ENCODE assay signal across 8 mouse cellular contexts in genomic region chr7:16018016-16018810, GRCm38 (mm10). TPM values are rescaled to one million over a fixed set of nuclear protein-coding genes. Genes with fewer than 3 reads are reported as not detected.
DNase-seq lines count a peak whose midpoint lies in the region; ATAC-seq and TF ChIP-seq lines count a peak whose summit lies in the region.

No protein-coding gene starts in this region.

- no peak for TF ChIP-seq CTCF in cerebellum, adult 2 months (IDR thresholded peaks at IDR 0.05; ENCODE audit: borderline replicate concordance, insufficient read depth, low read depth, low read length)

- no peak overlapping the region for H3K4me2 ChIP-seq in hindbrain, embryonic 15.5 days
- H3K4me2 ChIP-seq in hindbrain, embryonic 16.5 days (ENCODE audit: low read length) = no peak overlapping the region
- H3K4me2 ChIP-seq in heart, embryonic 16.5 days (ENCODE audit: low read depth, low read length) = no peak overlapping the region
- H3K4me2 ChIP-seq in liver, embryonic 13.5 days = peak overlapping the region; percentile 33
- no peak overlapping the region for H3K4me2 ChIP-seq in forebrain, embryonic 14.5 days (ENCODE audit: low read length)

- no peaks in the 10 kb centered on the region for H3K9me3 ChIP-seq in hindbrain, embryonic 15.5 days
- no peaks in the 10 kb centered on the region for H3K9me3 ChIP-seq in hindbrain, embryonic 16.5 days (ENCODE audit: control insufficient read depth, low read length)
- no peaks in the 10 kb centered on the region for H3K9me3 ChIP-seq in heart, embryonic 16.5 days (replicated peaks; ENCODE audit: control insufficient read depth, low read length)
- no peaks in the 10 kb centered on the region for H3K9me3 ChIP-seq in liver, embryonic 13.5 days (replicated peaks)
- H3K9me3 ChIP-seq in forebrain, embryonic 14.5 days (replicated peaks; ENCODE audit: control insufficient read depth, low read length) = no peaks in the 10 kb centered on the region

- no peak for ATAC-seq in hindbrain, embryonic 15.5 days (ENCODE audit: low FRiP score, low read depth)
- ATAC-seq in hindbrain, embryonic 16.5 days = no peak
- peak; percentile 71 for ATAC-seq in heart, embryonic 16.5 days (replicated peaks; ENCODE audit: extremely low read depth, insufficient read depth, low FRiP score)
- ATAC-seq in liver, embryonic 13.5 days (ENCODE audit: low read depth) = peak; percentile 68
- ATAC-seq in forebrain, embryonic 14.5 days = no peak

- no peak overlapping the region for H3K4me3 ChIP-seq in hindbrain, embryonic 15.5 days
- H3K4me3 ChIP-seq in hindbrain, embryonic 16.5 days (ENCODE audit: low read length) = no peak overlapping the region
- H3K4me3 ChIP-seq in heart, embryonic 16.5 days (ENCODE audit: low read length) = no peak overlapping the region
- H3K4me3 ChIP-seq in liver, embryonic 13.5 days (replicated peaks) = no peak overlapping the region
- no peak overlapping the region for H3K4me3 ChIP-seq in forebrain, embryonic 14.5 days (ENCODE audit: low read depth, low read length)
- H3K4me3 ChIP-seq in cerebellum, adult 2 months (replicated peaks; ENCODE audit: insufficient read depth, low read depth, low read length) = no peak overlapping the region

- no peak for DNase-seq in liver, embryonic 13.5 days
- peak; percentile 59 to 61 for DNase-seq in spleen, adult 18-20 months
- no peak for DNase-seq in forebrain, embryonic 14.5 days (ENCODE audit: low spot score)
- no peak for DNase-seq in cerebellum, postnatal 36 days
- DNase-seq in cerebellum, adult 2 months = no peak

- H3K9ac ChIP-seq in hindbrain, embryonic 15.5 days = no peak overlapping the region
- no peak overlapping the region for H3K9ac ChIP-seq in hindbrain, embryonic 16.5 days (ENCODE audit: low read depth, low read length)
- H3K9ac ChIP-seq in heart, embryonic 16.5 days (ENCODE audit: low read length) = no peak overlapping the region
- H3K9ac ChIP-seq in liver, embryonic 13.5 days = no peak overlapping the region
- no peak overlapping the region for H3K9ac ChIP-seq in forebrain, embryonic 14.5 days (ENCODE audit: low read length)

- no peak for TF ChIP-seq POLR2A in cerebellum, adult 2 months (IDR thresholded peaks at IDR 0.05; ENCODE audit: borderline replicate concordance, insufficient read depth, low read length)

- H3K4me1 ChIP-seq in hindbrain, embryonic 15.5 days (replicated peaks) = 0 out of 2 replicates have a peak, but pooled peaks cover 2% of the 10 kb centered on the region
- no peaks in the 10 kb centered on the region for H3K4me1 ChIP-seq in hindbrain, embryonic 16.5 days (ENCODE audit: control insufficient read depth, insufficient read depth, low read depth, low read length)
- H3K4me1 ChIP-seq in heart, embryonic 16.5 days (ENCODE audit: control insufficient read depth, insufficient read depth, low read length) = peaks cover 16% of the 10 kb centered on the region
- H3K4me1 ChIP-seq in liver, embryonic 13.5 days (replicated peaks) = peaks cover 62% of the 10 kb centered on the region
- no peaks in the 10 kb centered on the region for H3K4me1 ChIP-seq in forebrain, embryonic 14.5 days (ENCODE audit: control insufficient read depth, insufficient read depth, low read length)
- peaks cover 20% of the 10 kb centered on the region for H3K4me1 ChIP-seq in cerebellum, adult 2 months (ENCODE audit: control insufficient read depth, insufficient read depth, low read length)

- WGBS in hindbrain, embryonic 15.5 days = 88% methylated on average over 9 of the region's 9 CpGs
- WGBS in hindbrain, embryonic 16.5 days = 84% methylated on average over 9 of the region's 9 CpGs
- 60% methylated on average over 9 of the region's 9 CpGs for WGBS in heart, embryonic 16.5 days
- WGBS in liver, embryonic 13.5 days (ENCODE audit: insufficient replicate concordance) = 37% methylated on average over 9 of the region's 9 CpGs
- 87% methylated on average over 9 of the region's 9 CpGs for WGBS in forebrain, embryonic 14.5 days
- WGBS in cerebellum, adult 2 months = 79% methylated on average over 9 of the region's 9 CpGs

- H3K27ac ChIP-seq in hindbrain, embryonic 15.5 days (replicated peaks) = 0 out of 2 replicates have a peak overlapping the region, but pooled peaks have one; percentile 16
- no peak overlapping the region for H3K27ac ChIP-seq in hindbrain, embryonic 16.5 days (ENCODE audit: low read depth, low read length)
- H3K27ac ChIP-seq in heart, embryonic 16.5 days (ENCODE audit: low read length) = peak overlapping the region; percentile 76
- peak overlapping the region; percentile 48 for H3K27ac ChIP-seq in liver, embryonic 13.5 days
- H3K27ac ChIP-seq in forebrain, embryonic 14.5 days (ENCODE audit: low read depth, low read length) = no peak overlapping the region
- no peak overlapping the region for H3K27ac ChIP-seq in cerebellum, adult 2 months (ENCODE audit: insufficient read depth, low read length)

- H3K36me3 ChIP-seq in hindbrain, embryonic 15.5 days = no peaks in the 10 kb centered on the region
- H3K36me3 ChIP-seq in hindbrain, embryonic 16.5 days (ENCODE audit: control insufficient read depth, insufficient read depth, low read length) = no peaks in the 10 kb centered on the region
- no peaks in the 10 kb centered on the region for H3K36me3 ChIP-seq in heart, embryonic 16.5 days (ENCODE audit: control insufficient read depth, insufficient read depth)
- no peaks in the 10 kb centered on the region for H3K36me3 ChIP-seq in liver, embryonic 13.5 days
- H3K36me3 ChIP-seq in forebrain, embryonic 14.5 days (ENCODE audit: control insufficient read depth, insufficient read depth, low read length) = no peaks in the 10 kb centered on the region

- H3K27me3 ChIP-seq in hindbrain, embryonic 15.5 days = no peaks in the 10 kb centered on the region
- H3K27me3 ChIP-seq in hindbrain, embryonic 16.5 days (replicated peaks; ENCODE audit: control insufficient read depth, insufficient read depth, low read length) = no peaks in the 10 kb centered on the region
- no peaks in the 10 kb centered on the region for H3K27me3 ChIP-seq in heart, embryonic 16.5 days (ENCODE audit: control insufficient read depth, insufficient read depth, low read length)
- H3K27me3 ChIP-seq in liver, embryonic 13.5 days = no peaks in the 10 kb centered on the region
- no peaks in the 10 kb centered on the region for H3K27me3 ChIP-seq in forebrain, embryonic 14.5 days (replicated peaks; ENCODE audit: control insufficient read depth, insufficient read depth, low read length)
- no peaks in the 10 kb centered on the region for H3K27me3 ChIP-seq in cerebellum, adult 2 months (ENCODE audit: control insufficient read depth, insufficient read depth, low read length)

RNA-seq across cellular contexts. Expression of gene Bicra, which starts 29.5 kb away (rescaled TPM):
- 7.5 and 8.7 TPM in 2 replicates for polyA plus RNA-seq in hindbrain, embryonic 15.5 days (2015; fragmentation: Nextera tagmentation; extraction: Ambion mirVana)
- 5.0 and 6.9 TPM in 2 replicates for polyA plus RNA-seq in hindbrain, embryonic 16.5 days (2015; fragmentation: Nextera tagmentation; extraction: Ambion mirVana)
- 4.7 and 4.8 TPM in 2 replicates for polyA plus RNA-seq in heart, embryonic 16.5 days (2015; fragmentation: Nextera tagmentation; extraction: Ambion mirVana)
- polyA plus RNA-seq in liver, embryonic 13.5 days (2015; fragmentation: Nextera tagmentation; extraction: Ambion mirVana) = 1.4 TPM in 2 replicates
- polyA plus RNA-seq in forebrain, embryonic 14.5 days (2014; fragmentation: Nextera tagmentation; extraction: Ambion mirVana) = 4.3 and 6.0 TPM in 2 replicates
- polyA plus RNA-seq in cerebellum, adult 2 months (2012; rRNA removed) = 12.3 and 12.4 TPM in 2 replicates

RNA-seq across cellular contexts. Expression of gene Zfp541, which starts 43.4 kb away (rescaled TPM):
- polyA plus RNA-seq in hindbrain, embryonic 15.5 days (2015; fragmentation: Nextera tagmentation; extraction: Ambion mirVana) = 0.06 and 0.26 TPM in 2 replicates
- polyA plus RNA-seq in hindbrain, embryonic 16.5 days (2015; fragmentation: Nextera tagmentation; extraction: Ambion mirVana) = 0.09 and 0.16 TPM in 2 replicates
- 0.05 TPM in 1 of 2 replicates, not detected in the other for polyA plus RNA-seq in heart, embryonic 16.5 days (2015; fragmentation: Nextera tagmentation; extraction: Ambion mirVana)
- polyA plus RNA-seq in liver, embryonic 13.5 days (2015; fragmentation: Nextera tagmentation; extraction: Ambion mirVana) = 0.02 TPM in 1 of 2 replicates, not detected in the other
- 0.16 TPM in 1 of 2 replicates, not detected in the other for polyA plus RNA-seq in forebrain, embryonic 14.5 days (2014; fragmentation: Nextera tagmentation; extraction: Ambion mirVana)
- 0.16 and 0.28 TPM in 2 replicates for polyA plus RNA-seq in cerebellum, adult 2 months (2012; rRNA removed)

RNA-seq across cellular contexts. Expression of gene Ehd2, which starts 50.8 kb away (rescaled TPM):
- 6.5 and 6.9 TPM in 2 replicates for polyA plus RNA-seq in hindbrain, embryonic 15.5 days (2015; fragmentation: Nextera tagmentation; extraction: Ambion mirVana)
- polyA plus RNA-seq in hindbrain, embryonic 16.5 days (2015; fragmentation: Nextera tagmentation; extraction: Ambion mirVana) = 5.6 and 9.5 TPM in 2 replicates
- 61.8 and 66.7 TPM in 2 replicates for polyA plus RNA-seq in heart, embryonic 16.5 days (2015; fragmentation: Nextera tagmentation; extraction: Ambion mirVana)
- 3.9 and 4.6 TPM in 2 replicates for polyA plus RNA-seq in liver, embryonic 13.5 days (2015; fragmentation: Nextera tagmentation; extraction: Ambion mirVana)
- polyA plus RNA-seq in forebrain, embryonic 14.5 days (2014; fragmentation: Nextera tagmentation; extraction: Ambion mirVana) = 4.5 and 6.2 TPM in 2 replicates
- polyA plus RNA-seq in cerebellum, adult 2 months (2012; rRNA removed) = 7.4 and 7.5 TPM in 2 replicates

Comparison
In these comparisons a context has a peak if more than half of its experiments do, and no peak if none do; other contexts are left out.
1. H3K27ac ChIP-seq: peak in hindbrain, embryonic 15.5 days (single experiment), heart, embryonic 16.5 days (single experiment) and liver, embryonic 13.5 days (single experiment); none in hindbrain, embryonic 16.5 days (single experiment), forebrain, embryonic 14.5 days (single experiment) and cerebellum, adult 2 months (single experiment).
2. ATAC-seq: peak in heart, embryonic 16.5 days (single experiment) and liver, embryonic 13.5 days (single experiment); none in hindbrain, embryonic 15.5 days (single experiment), hindbrain, embryonic 16.5 days (single experiment) and forebrain, embryonic 14.5 days (single experiment).
3. DNase-seq: peak in spleen, adult 18-20 months (2 of 2); none in liver, embryonic 13.5 days (single experiment), forebrain, embryonic 14.5 days (single experiment), cerebellum, postnatal 36 days (0 of 2) and cerebellum, adult 2 months (0 of 2).